Mouse (Mus musculus) limb, embryonic 11.5 days (tissue): ENCODE data around the gene Manbal. TPM values are rescaled to one million over a fixed set of nuclear protein-coding genes. Genes with fewer than 3 reads are reported as not detected.
"Not testable (repeated sequence)": the region's sequence is repeated elsewhere in the genome, so short reads cannot be mapped to it uniquely, and the experiment has no call there.

Source experiments
- ATAC-seq: fragments of 200-750 bp; cut with Nextera tagmentation; 2 replicates; pipeline ENCODE4 v1.8.0; 2017; ENCODE audit warnings: low read depth; ENCODE audit not compliant: insufficient number of reproducible peaks, low FRiP score, low TSS enrichment
- DNase-seq: peaks from one replicate; pipeline ENCODE4 v3.0.0-alpha.2; 2015; ENCODE audit warnings: low spot score
- H3K27ac ChIP-seq: fragments of 300-500 bp; sonication (generic); replicated peaks from 2 replicates; pipeline ENCODE4 v1.5.1; 2014; ENCODE audit warnings: low read depth, mild to moderate bottlenecking, low read length
- H3K27me3 ChIP-seq: fragments of 300-500 bp; sonication (generic); 2 replicates; pipeline ENCODE4 v1.6.1; 2014; ENCODE audit warnings: mild to moderate bottlenecking, low read length, mixed read lengths; ENCODE audit not compliant: control insufficient read depth, insufficient read depth
- H3K36me3 ChIP-seq: fragments of 300-500 bp; sonication (generic); 2 replicates; pipeline ENCODE4 v1.6.1; 2014; ENCODE audit warnings: mild to moderate bottlenecking, low read length, moderate library complexity, mixed read lengths; ENCODE audit not compliant: control insufficient read depth, insufficient read depth
- H3K4me1 ChIP-seq: fragments of 300-500 bp; sonication (generic); 2 replicates; pipeline ENCODE4 v1.6.1; 2014; ENCODE audit warnings: low read length, mixed read lengths; ENCODE audit not compliant: control insufficient read depth, insufficient read depth
- H3K4me2 ChIP-seq: fragments of 300-500 bp; sonication (generic); 2 replicates; pipeline ENCODE4 v1.6.1; 2014; ENCODE audit warnings: low read depth, mild to moderate bottlenecking, moderate library complexity; ENCODE audit not compliant: severe bottlenecking
- H3K4me3 ChIP-seq: fragments of 300-500 bp; sonication (generic); 2 replicates; pipeline ENCODE4 v1.5.1; 2014; ENCODE audit warnings: low read depth, low read length
- H3K9ac ChIP-seq: fragments of 300-500 bp; sonication (generic); 2 replicates; pipeline ENCODE4 v1.6.1; 2014; ENCODE audit warnings: mild to moderate bottlenecking, low read length
- H3K9me3 ChIP-seq: fragments of 300-500 bp; sonication (generic); 2 replicates; pipeline ENCODE4 v1.6.1; 2016; ENCODE audit warnings: low read length; ENCODE audit not compliant: control insufficient read depth
- WGBS: fragments of 180-500 bp; shearing (Covaris S2); extraction: QIAGEN DNeasy Blood & Tissue Kit; methylation state at CpG from one replicate; pipeline ENCODE4 v1.1.7; 2014; 5-methylcytosine and 5-hydroxymethylcytosine counted together
- polyA plus RNA-seq: library from polyadenylated mRNA; unstranded; fragments of >200 nt; fragmentation: Nextera tagmentation; extraction: Ambion mirVana; gene quantifications from 2 replicates; pipeline ENCODE4 v1.2.1, GENCODE M21; 2014

Gene Manbal
- polyA plus RNA-seq, 1 experiment from 2014 or later = 38.1 TPM

DNA sequence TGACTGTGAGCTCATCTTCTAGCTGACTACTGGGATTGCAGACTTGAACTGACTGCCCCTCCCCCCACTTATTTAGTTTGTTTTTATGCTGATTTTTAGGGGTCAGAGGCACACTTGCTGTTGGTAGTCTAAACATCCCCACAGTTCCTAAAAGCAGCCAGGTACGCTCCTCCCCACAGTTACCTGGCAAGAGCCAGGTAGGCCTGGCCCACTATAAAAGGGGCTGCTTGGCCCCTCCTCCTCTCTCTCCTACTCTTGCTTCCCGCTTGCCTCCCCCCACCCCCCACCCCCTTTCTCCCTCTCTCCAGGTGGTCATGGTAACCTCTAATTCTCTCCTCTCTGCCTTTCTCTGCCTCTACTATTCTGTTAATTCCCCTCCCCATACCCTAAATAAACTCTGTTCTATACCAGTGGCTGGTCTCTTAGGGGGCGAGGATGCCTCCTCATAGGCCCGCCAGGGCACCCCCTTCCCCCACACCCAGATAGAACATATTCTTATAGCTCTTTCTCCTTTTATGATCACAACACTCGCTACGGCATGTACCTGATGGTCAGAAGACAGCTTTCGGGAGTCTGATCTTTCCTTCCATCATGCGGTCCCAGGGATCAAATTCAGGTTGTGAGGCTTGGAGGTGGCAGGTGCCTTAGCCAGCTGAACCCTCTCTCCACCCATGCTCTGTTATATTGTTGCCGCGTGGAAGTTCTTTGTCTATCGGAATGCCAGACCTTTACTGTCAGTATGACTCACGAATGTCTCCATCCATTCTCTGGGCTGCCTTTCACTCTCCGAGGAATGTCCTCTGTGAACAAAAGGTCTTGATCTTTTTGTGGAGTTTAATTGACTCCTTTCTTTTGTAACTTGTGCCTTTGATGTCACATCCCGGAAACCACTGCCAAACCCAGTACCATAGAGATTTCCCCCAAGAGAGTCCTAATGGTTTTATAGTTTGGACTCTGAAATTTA is 8.7 kb downstream of the Manbal start:
- Histone ChIP-seq H3K9ac (0 out of 2 replicates have a peak overlapping the region, but pooled peaks have one; percentile 12), H3K9me3 (no peaks in the 10 kb centered on the region), H3K4me2 (no peak overlapping the region), H3K27ac (no peak overlapping the region), H3K27me3 (no peaks in the 10 kb centered on the region), H3K36me3 (peaks cover 2% of the 10 kb centered on the region; the same call in 1 of the 2 replicates), H3K4me3 (no peak overlapping the region), H3K4me1 (peaks cover 7% of the 10 kb centered on the region; the same call in 1 of the 2 replicates)
- 37% methylated on average over 14 of the region's 14 CpGs for WGBS
- no peak for ATAC-seq
- DNase-seq = no peak

DNA sequence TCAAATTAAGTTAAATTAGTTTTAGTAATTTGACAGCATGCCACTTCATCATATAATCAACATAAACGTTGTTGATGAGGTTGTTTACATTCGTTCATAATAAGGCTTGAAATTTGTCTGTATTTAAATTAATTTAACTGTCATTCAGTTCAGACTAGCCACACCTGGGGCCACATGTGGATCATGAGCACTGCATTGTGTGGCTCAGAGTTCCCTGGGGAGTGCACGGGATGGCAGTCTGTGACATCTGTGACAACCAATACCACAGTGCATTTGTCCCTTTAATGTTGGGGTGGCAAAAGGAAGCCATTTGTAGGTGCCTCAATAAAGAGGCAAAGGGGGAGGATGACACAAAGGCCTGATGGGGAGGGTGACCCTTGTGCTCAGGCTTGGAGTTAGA is 9.6 kb downstream of the Manbal start:
- ATAC-seq (no peak), DNase-seq (no peak)
- H3K27ac ChIP-seq = no peak overlapping the region
- peaks cover 2% of the 10 kb centered on the region; the same call in 1 of the 2 replicates for H3K36me3 ChIP-seq
- H3K27me3 ChIP-seq = no peaks in the 10 kb centered on the region
- H3K9me3 ChIP-seq = no peaks in the 10 kb centered on the region
- H3K9ac ChIP-seq = no peak overlapping the region
- peaks cover 7% of the 10 kb centered on the region; the same call in 1 of the 2 replicates for H3K4me1 ChIP-seq
- no peak overlapping the region for H3K4me2 ChIP-seq
- no peak overlapping the region for H3K4me3 ChIP-seq
- 50% methylated on average over 3 of the region's 3 CpGs for WGBS

- Histone ChIP-seq H3K4me3 (no peak overlapping the region), H3K27me3 (no peaks in the 10 kb centered on the region), H3K9ac (no peak overlapping the region), H3K27ac (no peak overlapping the region), H3K9me3 (no peaks in the 10 kb centered on the region), H3K4me1 (no peaks in the 10 kb centered on the region), H3K36me3 (peaks cover 3% of the 10 kb centered on the region; the same call in 1 of the 2 replicates), H3K4me2 (no peak overlapping the region)
- 86% methylated on average over 4 of the region's 4 CpGs for WGBS
- DNase-seq (no peak), ATAC-seq (no peak)
Measured at GRCm38 (mm10) chr2:157384836-157385235, 17.4 kb downstream of the Manbal start.

DNA sequence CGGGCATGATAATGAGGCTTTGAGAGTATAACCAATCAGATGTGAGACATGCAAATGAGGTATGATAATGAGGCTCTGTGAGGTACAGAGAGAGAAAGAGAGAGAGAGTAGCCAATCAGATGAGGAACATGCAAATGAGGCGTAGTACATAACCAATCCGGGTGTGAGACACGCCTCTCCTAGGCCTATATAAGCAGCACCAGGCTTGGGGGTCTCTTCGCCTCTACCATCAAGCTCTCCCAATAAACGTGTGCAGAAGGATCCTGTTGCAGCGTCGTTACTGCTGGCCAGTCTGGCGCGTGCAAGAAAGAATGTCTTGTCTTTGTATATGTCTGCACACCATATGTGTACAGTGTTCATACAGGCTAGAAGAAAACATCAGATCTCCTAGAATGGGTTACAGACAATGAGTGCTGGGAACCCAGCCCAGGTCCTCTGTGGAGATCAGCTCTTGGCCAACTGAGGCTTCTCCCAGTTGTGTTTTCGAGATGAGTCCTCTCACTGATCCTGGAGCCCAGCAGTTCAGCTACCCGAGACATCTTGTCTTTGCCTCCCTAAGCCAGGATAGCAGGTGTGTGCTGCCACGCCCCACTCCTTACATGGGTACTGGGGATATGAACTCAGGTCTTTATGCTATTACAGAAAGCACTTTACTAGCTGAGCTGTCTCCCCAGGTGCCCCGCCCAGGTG is 21.7 kb downstream of the Manbal start:
- H3K9ac ChIP-seq, DNase-seq, H3K4me1 ChIP-seq, H3K4me2 ChIP-seq, H3K27ac ChIP-seq, H3K4me3 ChIP-seq, H3K36me3 ChIP-seq, H3K9me3 ChIP-seq, H3K27me3 ChIP-seq, ATAC-seq: not testable (repeated sequence)
- WGBS = 92% methylated on average over 14 of the region's 14 CpGs

GRCm38 (mm10) chr2:157389591-157389921 is 22.2 kb downstream of the Manbal start:
- Histone ChIP-seq H3K36me3 (no peaks in the 10 kb centered on the region; the same call in 1 of the 2 replicates), H3K4me2 (no peak overlapping the region), H3K4me1 (no peaks in the 10 kb centered on the region), H3K9ac (no peak overlapping the region), H3K9me3 (no peaks in the 10 kb centered on the region), H3K4me3 (no peak overlapping the region), H3K27ac (no peak overlapping the region), H3K27me3 (no peaks in the 10 kb centered on the region)
- ATAC-seq (no peak), DNase-seq (no peak)
- WGBS = 88% methylated on average over 7 of the region's 7 CpGs

- no peak overlapping the region for H3K4me2 ChIP-seq
- H3K27ac ChIP-seq = no peak overlapping the region
- no peaks in the 10 kb centered on the region for H3K27me3 ChIP-seq
- ATAC-seq = no peak
- H3K9ac ChIP-seq = no peak overlapping the region
- 93% methylated on average over 2 of the region's 2 CpGs for WGBS
- no peaks in the 10 kb centered on the region for H3K4me1 ChIP-seq
- H3K4me3 ChIP-seq = no peak overlapping the region
- H3K36me3 ChIP-seq = peaks cover 7% of the 10 kb centered on the region; the same call in 1 of the 2 replicates
- no peaks in the 10 kb centered on the region for H3K9me3 ChIP-seq
- no peak for DNase-seq
Measured at GRCm38 (mm10) chr2:157392331-157392730, 24.9 kb downstream of the Manbal start.

DNA sequence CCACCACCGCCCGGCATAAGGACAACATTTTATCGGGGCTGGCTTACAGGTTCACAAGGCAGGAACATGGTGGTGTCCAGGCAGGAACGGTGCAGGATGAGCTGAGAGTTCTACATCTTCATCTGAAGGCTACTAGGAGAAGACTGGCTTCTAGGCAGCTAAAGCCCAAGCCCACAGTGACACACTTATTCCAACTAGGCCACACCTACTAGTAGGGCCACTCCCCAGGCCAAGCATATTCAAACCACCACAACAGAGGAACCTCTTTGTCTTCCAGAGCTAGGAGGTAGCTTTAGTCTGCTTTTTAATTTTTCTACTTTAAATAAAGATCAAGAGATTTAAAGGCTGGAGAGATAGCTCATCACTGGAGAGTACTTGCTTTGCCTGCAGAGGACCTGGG is 26.2 kb downstream of the Manbal start:
- Histone ChIP-seq H3K4me2 (no peak overlapping the region), H3K4me3 (no peak overlapping the region), H3K9ac (no peak overlapping the region), H3K4me1 (no peaks in the 10 kb centered on the region), H3K9me3 (peaks cover 3% of the 10 kb centered on the region; the same call in 1 of the 2 replicates), H3K36me3 (peaks cover 14% of the 10 kb centered on the region; the same call in 1 of the 2 replicates), H3K27me3 (no peaks in the 10 kb centered on the region), H3K27ac (no peak overlapping the region)
- DNase-seq (no peak), ATAC-seq (no peak)
- WGBS = 96% methylated on average over 4 of the region's 4 CpGs

DNA sequence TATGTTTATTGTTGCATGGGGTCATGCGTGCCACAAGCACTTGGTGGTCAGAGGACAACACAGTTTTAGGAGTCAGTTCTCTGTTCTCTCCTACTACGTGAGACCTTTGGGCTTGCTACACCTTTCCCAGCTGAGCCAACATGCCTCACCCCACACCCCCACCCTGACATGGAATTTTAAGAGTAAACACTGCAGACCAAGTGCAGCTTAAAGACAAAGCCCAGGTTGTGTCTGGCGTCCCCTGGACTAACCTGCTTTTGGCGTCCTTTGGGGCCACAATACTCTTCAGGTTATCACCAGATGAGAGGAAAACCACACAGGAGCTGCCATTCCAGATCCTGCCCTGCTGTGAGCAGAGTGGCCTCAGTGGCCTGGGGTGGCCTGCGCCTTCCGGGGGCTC is 27.5 kb downstream of the Manbal start:
- DNase-seq (no peak), ATAC-seq (no peak)
- Histone ChIP-seq H3K9me3 (peaks cover 3% of the 10 kb centered on the region; the same call in 1 of the 2 replicates), H3K4me1 (no peaks in the 10 kb centered on the region), H3K27me3 (no peaks in the 10 kb centered on the region), H3K4me3 (no peak overlapping the region), H3K4me2 (no peak overlapping the region), H3K36me3 (peaks cover 15% of the 10 kb centered on the region; the same call in 1 of the 2 replicates), H3K27ac (no peak overlapping the region), H3K9ac (no peak overlapping the region)
- WGBS = 81% methylated on average over 6 of the region's 6 CpGs
